Mouse (Mus musculus) C2C12 (cell line): ENCODE results near the gene Slc24a3. TPM values are rescaled to one million over a fixed set of nuclear protein-coding genes. Genes with fewer than 3 reads are reported as not detected.

Source experiments
- H3K27me3 ChIP-seq: one replicate; pipeline ENCODE4 v1.6.1; 2011; ENCODE audit not compliant: control insufficient read depth, insufficient read depth, insufficient read length
- H3K36me3 ChIP-seq: one replicate; pipeline ENCODE4 v1.6.1; 2011; ENCODE audit not compliant: control insufficient read depth, insufficient read depth
- H3K4me3 ChIP-seq: one replicate; pipeline ENCODE4 v1.5.1; 2011; ENCODE audit warnings: mild to moderate bottlenecking, control low read depth; ENCODE audit not compliant: poor library complexity, insufficient read depth, severe bottlenecking
- H3K79me2 ChIP-seq: one replicate; pipeline ENCODE4 v1.6.1; 2011; ENCODE audit not compliant: control insufficient read depth, insufficient read depth
- H3K79me3 ChIP-seq: one replicate; pipeline ENCODE4 v1.6.1; 2011; ENCODE audit warnings: low read depth, control low read depth
- H3ac ChIP-seq: one replicate; pipeline ENCODE3; 2011; ENCODE audit warnings: low read depth; ENCODE audit not compliant: control insufficient read depth, insufficient read length
- CEBPB ChIP-seq: IDR thresholded peaks from one replicate; pipeline ENCODE4 v1.6.1; 2011; ENCODE audit warnings: low read depth, mild to moderate bottlenecking, control low read depth, moderate library complexity
- CTCF ChIP-seq: IDR thresholded peaks from one replicate; pipeline ENCODE4 v1.5.1; 2011; ENCODE audit not compliant: control insufficient read depth, insufficient read depth, insufficient read length
- FOSL1 ChIP-seq: IDR thresholded peaks from one replicate; pipeline ENCODE4 v1.8.0; 2011; ENCODE audit warnings: mild to moderate bottlenecking, low read length; ENCODE audit not compliant: poor library complexity, insufficient read depth, severe bottlenecking
- MAX ChIP-seq: IDR thresholded peaks from one replicate; pipeline ENCODE4 v1.6.1; 2011; ENCODE audit warnings: mild to moderate bottlenecking, control low read depth
- MYOD1 ChIP-seq: IDR thresholded peaks from one replicate; pipeline ENCODE4 v1.6.1; 2011; ENCODE audit warnings: low read depth; ENCODE audit not compliant: control insufficient read depth, insufficient read length
- MYOG ChIP-seq: IDR thresholded peaks from one replicate; pipeline ENCODE4 v1.6.1; 2011; ENCODE audit not compliant: control insufficient read depth, insufficient read length; ENCODE audit errors: extremely low read depth
- USF1 ChIP-seq: IDR thresholded peaks from one replicate; pipeline ENCODE4 v1.6.1; 2011; ENCODE audit warnings: low read depth, mild to moderate bottlenecking, control low read depth, moderate library complexity
- polyA plus RNA-seq: library from polyadenylated mRNA; unstranded; fragments of >200 nt; fragmentation: generic; extraction: Trizol; gene quantifications from one replicate; pipeline ENCODE4 v1.2.1, GENCODE M21; 2012; ENCODE audit warnings: missing spikeins

The Slc24a3 gene
- polyA plus RNA-seq, 1 experiment = 0.35 TPM

DNA sequence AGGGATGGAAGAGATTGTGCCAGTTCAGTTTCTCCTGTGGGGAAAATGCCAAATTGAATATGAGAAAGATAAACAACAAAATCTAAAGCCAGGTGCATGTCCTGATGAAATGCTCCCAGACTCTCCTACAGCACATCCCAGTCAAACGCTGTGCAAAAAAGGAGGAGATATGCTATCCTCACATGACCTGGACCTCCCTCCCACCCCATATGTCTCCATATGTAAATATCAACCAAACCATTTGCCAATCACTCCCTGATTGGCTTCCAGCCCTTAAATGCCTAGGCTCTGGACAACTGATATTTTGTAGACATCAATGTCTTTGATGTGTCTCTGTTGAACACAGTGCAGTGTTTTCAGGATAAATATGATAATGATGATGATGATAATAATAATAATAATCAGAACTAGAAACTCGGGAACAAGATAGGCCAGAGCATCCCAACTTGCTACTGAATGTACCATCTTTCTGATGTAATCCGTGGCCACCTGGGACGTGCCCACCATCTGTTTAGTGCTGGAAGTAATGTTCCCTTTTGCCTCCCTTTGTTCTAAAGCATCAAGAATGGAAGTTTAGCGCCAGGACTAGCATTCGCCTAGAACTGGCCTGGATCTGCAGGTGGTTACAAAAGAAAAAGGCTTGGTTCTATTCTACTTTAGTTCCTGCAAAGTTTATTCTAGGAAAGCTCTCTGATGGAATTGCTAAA is 190.8 kb downstream of the Slc24a3 start:
- no peak overlapping the region for H3K4me3 ChIP-seq
- no peaks in the 10 kb centered on the region for H3K79me2 ChIP-seq
- no peak for TF ChIP-seq FOSL1
- no peaks in the 10 kb centered on the region for H3K36me3 ChIP-seq
- no peaks in the 10 kb centered on the region for H3K27me3 ChIP-seq
- no peaks in the 10 kb centered on the region for H3K79me3 ChIP-seq
- H3ac ChIP-seq = no peak overlapping the region

DNA sequence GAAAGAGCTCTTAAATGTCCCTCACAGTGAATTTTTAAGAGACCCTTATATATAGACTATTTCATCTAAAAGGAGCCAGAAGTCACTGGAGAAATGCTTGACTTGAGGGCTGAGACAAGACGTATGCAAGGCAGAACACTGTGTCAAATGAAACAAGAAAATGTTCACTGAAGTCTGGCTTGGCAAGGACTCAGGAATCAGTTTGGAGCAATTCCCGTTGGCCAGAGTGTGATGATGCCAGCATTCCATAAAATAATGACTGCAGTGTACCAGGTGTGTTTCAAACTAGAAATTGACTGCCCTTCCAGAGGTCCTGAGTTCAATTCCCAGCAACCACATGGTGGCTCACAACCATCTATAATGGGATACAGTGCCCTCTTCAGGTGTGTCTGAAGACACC is 196.1 kb downstream of the Slc24a3 start:
- no peak for TF ChIP-seq MYOD1
- TF ChIP-seq USF1 = no peak
- TF ChIP-seq CEBPB = no peak
- TF ChIP-seq MYOG = no peak
- no peak for TF ChIP-seq MAX
- no peak for TF ChIP-seq CTCF
- H3ac ChIP-seq = no peak overlapping the region
- no peaks in the 10 kb centered on the region for H3K36me3 ChIP-seq
- no peaks in the 10 kb centered on the region for H3K79me3 ChIP-seq
- H3K79me2 ChIP-seq = no peaks in the 10 kb centered on the region
- H3K27me3 ChIP-seq = no peaks in the 10 kb centered on the region
- H3K4me3 ChIP-seq = no peak overlapping the region

- H3K4me3 ChIP-seq = no peak overlapping the region
- no peaks in the 10 kb centered on the region for H3K27me3 ChIP-seq
- H3ac ChIP-seq = no peak overlapping the region
- TF ChIP-seq MYOD1 (no peak), MAX (no peak), USF1 (no peak), FOSL1 (no peak), CTCF (no peak), MYOG (no peak), CEBPB (no peak)
- no peaks in the 10 kb centered on the region for H3K79me2 ChIP-seq
- no peaks in the 10 kb centered on the region for H3K36me3 ChIP-seq
- H3K79me3 ChIP-seq = no peaks in the 10 kb centered on the region
Measured at GRCm38 (mm10) chr2:145368701-145369100, 201.1 kb downstream of the Slc24a3 start.

GRCm38 (mm10) chr2:145370795-145371194 is 203.2 kb downstream of the Slc24a3 start:
- H3K27me3 ChIP-seq = no peaks in the 10 kb centered on the region
- TF ChIP-seq MYOG = no peak
- TF ChIP-seq CEBPB = no peak
- no peak for TF ChIP-seq CTCF
- no peak for TF ChIP-seq FOSL1
- TF ChIP-seq MYOD1 = no peak
- TF ChIP-seq MAX = no peak
- no peak for TF ChIP-seq USF1
- no peaks in the 10 kb centered on the region for H3K36me3 ChIP-seq
- no peaks in the 10 kb centered on the region for H3K79me3 ChIP-seq
- no peak overlapping the region for H3ac ChIP-seq
- H3K79me2 ChIP-seq = no peaks in the 10 kb centered on the region
- no peak overlapping the region for H3K4me3 ChIP-seq

DNA sequence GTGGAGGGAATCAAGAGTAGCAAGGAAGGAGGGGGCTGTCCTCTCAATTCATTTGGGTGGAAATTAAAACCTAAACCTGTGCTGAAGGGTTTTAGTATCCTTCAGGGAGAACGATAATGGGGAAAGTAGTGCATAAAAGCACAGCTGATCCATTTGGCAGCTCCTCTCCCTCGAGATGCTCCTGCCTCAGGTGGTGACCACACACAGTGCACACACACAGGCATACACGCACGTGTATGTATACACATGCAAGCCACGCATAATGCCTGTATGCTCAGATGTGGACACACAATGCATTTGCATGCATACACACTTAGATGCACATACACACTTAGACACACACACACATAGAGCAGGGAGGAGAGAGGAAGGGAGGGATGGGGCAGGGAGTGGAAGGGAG is 206.2 kb downstream of the Slc24a3 start:
- Histone ChIP-seq H3K27me3 (no peaks in the 10 kb centered on the region), H3K79me3 (no peaks in the 10 kb centered on the region), H3K36me3 (no peaks in the 10 kb centered on the region), H3ac (no peak overlapping the region), H3K79me2 (no peaks in the 10 kb centered on the region), H3K4me3 (no peak overlapping the region)
- TF ChIP-seq CTCF (no peak), CEBPB (no peak), MAX (no peak), USF1 (no peak), MYOD1 (no peak), MYOG (no peak), FOSL1 (no peak)

DNA sequence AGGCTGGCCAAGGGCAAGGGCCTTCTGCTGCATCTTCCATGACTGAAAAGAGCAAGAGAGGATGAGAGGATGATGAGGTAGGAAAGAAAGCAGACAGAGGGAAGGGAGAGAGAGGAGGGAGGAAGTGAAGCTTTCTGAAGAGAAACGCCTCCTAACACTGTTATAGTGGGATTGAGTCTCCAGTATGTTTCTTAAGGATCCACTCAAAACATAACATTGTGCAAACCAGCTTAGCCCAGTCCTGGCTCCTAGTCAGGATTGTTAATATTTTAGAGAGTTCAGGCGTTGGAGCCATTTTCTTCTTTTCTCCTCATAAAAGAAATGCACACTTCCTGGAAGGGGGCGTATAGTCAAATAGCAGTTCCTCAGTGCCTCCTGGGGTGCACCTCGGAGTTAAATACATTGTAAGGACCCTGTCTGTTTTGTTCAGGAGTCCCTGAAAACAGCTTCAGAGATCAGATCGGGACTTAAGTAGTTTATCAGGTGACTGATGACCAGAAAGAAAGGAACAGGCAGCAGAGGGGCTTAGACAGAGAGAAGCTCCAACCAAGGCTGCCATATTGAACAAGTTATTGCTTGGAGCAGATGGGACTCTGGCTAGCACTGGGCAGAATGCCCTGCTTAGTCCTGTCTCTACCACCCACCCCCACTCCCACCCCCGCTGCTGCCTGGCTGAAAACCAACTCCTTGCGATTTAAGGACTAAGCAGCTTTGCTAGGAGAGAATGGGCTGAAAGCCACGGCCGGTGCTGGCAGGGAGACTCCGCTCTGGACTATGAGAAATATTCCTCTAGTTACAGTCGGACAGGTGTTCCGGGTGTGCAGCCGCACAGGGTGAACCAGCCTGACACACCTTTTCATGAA is 215.6 kb downstream of the Slc24a3 start:
- no peaks in the 10 kb centered on the region for H3K79me2 ChIP-seq
- no peaks in the 10 kb centered on the region for H3K36me3 ChIP-seq
- H3K27me3 ChIP-seq = no peaks in the 10 kb centered on the region
- H3K4me3 ChIP-seq = no peak overlapping the region
- H3K79me3 ChIP-seq = no peaks in the 10 kb centered on the region
- H3ac ChIP-seq = no peak overlapping the region
- no peak for TF ChIP-seq CEBPB
- no peak for TF ChIP-seq MYOG
- no peak for TF ChIP-seq CTCF
- TF ChIP-seq USF1 = no peak
- no peak for TF ChIP-seq MYOD1
- no peak for TF ChIP-seq MAX
- TF ChIP-seq FOSL1 = no peak
